Mouse (Mus musculus): Measurements from ENCODE around the gene H1f0.

H1f0 gene

GRCm38 (mm10) chr15:79028237-79028738, at the start of gene H1f0:
TSS of gene H1f0 (plus strand) at chr15:79028450.
- peak; percentile 65 to 87 for DNase-seq (ENCODE audit: low spot score in 2 of 2)

GRCm38 (mm10) chr15:78978875-78979274, 49.4 kb upstream of the H1f0 start:
- DNase-seq (ENCODE audit: low spot score in 2 of 2), result peak; percentile 26 to 73

- no peak for DNase-seq (ENCODE audit: low spot score in 2 of 2)
Observed at GRCm38 (mm10) chr15:78980084-78980483, 48.2 kb upstream of the H1f0 start.

- DNase-seq (ENCODE audit: low spot score in 2 of 2), result peak; percentile 76 to 94
Observed at GRCm38 (mm10) chr15:78982658-78983435, 45.4 kb upstream of the H1f0 start.

- DNase-seq (ENCODE audit: low spot score in 2 of 2), result peak in 1 of 2 experiments; percentile 78
Observed at GRCm38 (mm10) chr15:78983436-78984285, 44.6 kb upstream of the H1f0 start.

GRCm38 (mm10) chr15:78984286-78984778, 43.9 kb upstream of the H1f0 start:
- no peak for DNase-seq (ENCODE audit: low spot score in 2 of 2)

- DNase-seq (ENCODE audit: low spot score in 2 of 2), result no peak
Observed at GRCm38 (mm10) chr15:78986536-78987220, 41.6 kb upstream of the H1f0 start.

- no peak for DNase-seq (ENCODE audit: low spot score in 2 of 2)
Observed at GRCm38 (mm10) chr15:78988499-78988971, 39.7 kb upstream of the H1f0 start.

GRCm38 (mm10) chr15:78989152-78990092, 38.8 kb upstream of the H1f0 start:
- no peak for DNase-seq (ENCODE audit: low spot score in 2 of 2)

- DNase-seq (ENCODE audit: low spot score in 2 of 2), result no peak
Observed at GRCm38 (mm10) chr15:78990093-78990463, 38.2 kb upstream of the H1f0 start.

- no peak for DNase-seq (ENCODE audit: low spot score in 2 of 2)
Observed at GRCm38 (mm10) chr15:78990970-78991525, 37.2 kb upstream of the H1f0 start.

- DNase-seq (ENCODE audit: low spot score in 2 of 2), result no peak
Observed at GRCm38 (mm10) chr15:78992235-78992634, 36.0 kb upstream of the H1f0 start.

- DNase-seq (ENCODE audit: low spot score in 2 of 2), result no peak
Observed at GRCm38 (mm10) chr15:78992925-78993324, 35.3 kb upstream of the H1f0 start.

- no peak for DNase-seq (ENCODE audit: low spot score in 2 of 2)
Observed at GRCm38 (mm10) chr15:78995916-78996315, 32.3 kb upstream of the H1f0 start.

GRCm38 (mm10) chr15:78996663-78997062, 31.6 kb upstream of the H1f0 start:
- peak in 1 of 2 experiments; percentile 40 for DNase-seq (ENCODE audit: low spot score in 2 of 2)

- no peak for DNase-seq (ENCODE audit: low spot score in 2 of 2)
Observed at GRCm38 (mm10) chr15:78998348-78998747, 29.9 kb upstream of the H1f0 start.

GRCm38 (mm10) chr15:78999586-78999985, 28.7 kb upstream of the H1f0 start:
- no peak for DNase-seq (ENCODE audit: low spot score in 2 of 2)

- no peak for DNase-seq (ENCODE audit: low spot score in 2 of 2)
Observed at GRCm38 (mm10) chr15:79000357-79000791, 27.9 kb upstream of the H1f0 start.

- no peak for DNase-seq (ENCODE audit: low spot score in 2 of 2)
Observed at GRCm38 (mm10) chr15:79001559-79001958, 26.7 kb upstream of the H1f0 start.

- no peak for DNase-seq (ENCODE audit: low spot score in 2 of 2)
Observed at GRCm38 (mm10) chr15:79002036-79002435, 26.2 kb upstream of the H1f0 start.

Data from spleen, postnatal 10 days (tissue).